In genomic region chr14:102924674-102925073, GRCm38 (mm10) we compare ENCODE assay signal across 22 mouse cellular contexts. TPM values are rescaled to one million over a fixed set of nuclear protein-coding genes. Genes with fewer than 3 reads are reported as not detected.
A peak's percentile ranks its signal among the peaks of the same experiment; 100 is the strongest.
DNase-seq lines count a peak whose midpoint lies in the region; ATAC-seq and TF ChIP-seq lines count a peak whose summit lies in the region.
"Had no signal": no experiment of that assay in that cellular context is flagged by ENCODE, and none has a peak within 500 bp of the region (broad histone marks: within the 10 kb centered on the region; RNA-seq: fewer than 3 reads in every experiment).

No protein-coding gene starts in this region.

- no peak for ATAC-seq in kidney, postnatal 0 days (replicated peaks; ENCODE audit: low FRiP score, low read depth)
- ATAC-seq in granulocyte monocyte progenitor cell, adult 5-6 weeks (replicated peaks; ENCODE audit: poor library complexity, severe bottlenecking) = peak; percentile 64
- ATAC-seq in midbrain, postnatal 0 days (ENCODE audit: low FRiP score) = no peak
- ATAC-seq in midbrain, embryonic 14.5 days (ENCODE audit: low FRiP score, low TSS enrichment) = no peak
- ATAC-seq: forebrain, embryonic 13.5 days; hindbrain, embryonic 16.5 days had no signal

- 47% methylated on average over 4 of the region's 4 CpGs for WGBS in kidney, postnatal 0 days
- 86% methylated on average over 4 of the region's 4 CpGs for WGBS in midbrain, postnatal 0 days
- WGBS in midbrain, embryonic 14.5 days = 88% methylated on average over 4 of the region's 4 CpGs

- no peak overlapping the region for H3K4me3 ChIP-seq in kidney, postnatal 0 days (replicated peaks; ENCODE audit: low read depth, low read length)
- no peak overlapping the region for H3K4me3 ChIP-seq in midbrain, postnatal 0 days (ENCODE audit: low read depth, low read length)
- no peak overlapping the region for H3K4me3 ChIP-seq in midbrain, embryonic 14.5 days (replicated peaks; ENCODE audit: low read depth, low read length)
- H3K4me3 ChIP-seq: forebrain, embryonic 13.5 days; heart, embryonic 12.5 days; limb, embryonic 12.5 days; midbrain, embryonic 10.5 days; myocyte; neural tube, embryonic 15.5 days had no signal

- H3K27ac ChIP-seq in kidney, postnatal 0 days = no peak overlapping the region
- no peak overlapping the region for H3K27ac ChIP-seq in midbrain, postnatal 0 days (ENCODE audit: low read depth, low read length)
- H3K27ac ChIP-seq in midbrain, embryonic 14.5 days (replicated peaks; ENCODE audit: low read depth, low read length) = no peak overlapping the region
- H3K27ac ChIP-seq: forebrain, embryonic 13.5 days; limb, embryonic 12.5 days; midbrain, embryonic 10.5 days; neural tube, embryonic 15.5 days had no signal

- no peaks in the 10 kb centered on the region for H3K4me1 ChIP-seq in kidney, postnatal 0 days (replicated peaks; ENCODE audit: insufficient read depth, low read length)
- no peaks in the 10 kb centered on the region for H3K4me1 ChIP-seq in midbrain, postnatal 0 days (ENCODE audit: insufficient read depth, low read length)
- no peaks in the 10 kb centered on the region for H3K4me1 ChIP-seq in midbrain, embryonic 14.5 days (ENCODE audit: control insufficient read depth, insufficient read depth, low read length)
- H3K4me1 ChIP-seq: forebrain, embryonic 13.5 days had no signal

- no peaks in the 10 kb centered on the region for H3K27me3 ChIP-seq in kidney, postnatal 0 days (ENCODE audit: insufficient read depth, low read length)
- no peaks in the 10 kb centered on the region for H3K27me3 ChIP-seq in midbrain, postnatal 0 days (ENCODE audit: insufficient read depth, low read length)
- H3K27me3 ChIP-seq in midbrain, embryonic 14.5 days (ENCODE audit: control insufficient read depth, insufficient read depth, low read length) = no peaks in the 10 kb centered on the region
- H3K27me3 ChIP-seq: forebrain, embryonic 13.5 days; heart, embryonic 12.5 days; limb, embryonic 12.5 days; neural tube, embryonic 15.5 days had no signal

- H3K4me2 ChIP-seq in kidney, postnatal 0 days (ENCODE audit: low read length) = no peak overlapping the region
- H3K4me2 ChIP-seq in midbrain, postnatal 0 days (ENCODE audit: low read depth, low read length, poor library complexity, severe bottlenecking) = no peak overlapping the region
- no peak overlapping the region for H3K4me2 ChIP-seq in midbrain, embryonic 14.5 days (ENCODE audit: low read length)
- H3K4me2 ChIP-seq: forebrain, embryonic 13.5 days; heart, embryonic 12.5 days; limb, embryonic 12.5 days; neural tube, embryonic 15.5 days had no signal

- peak; percentile 10 for DNase-seq in kidney, postnatal 0 days (ENCODE audit: low spot score)
- no peak for DNase-seq in kidney, postnatal 25 days
- peak; percentile 82 for DNase-seq in A20 (ENCODE audit: low read depth, low spot score)
- DNase-seq in spleen, adult 18-20 months = peak; percentile 66
- DNase-seq in midbrain, postnatal 0 days (ENCODE audit: low spot score) = no peak
- no peak for DNase-seq in midbrain, embryonic 14.5 days
- DNase-seq in gastrocnemius, postnatal 10 days = no peak
- DNase-seq: cerebellum, postnatal 14 days; heart, postnatal 36 days; kidney, adult 11 months; kidney, postnatal 10 days; layer of hippocampus, adult 9-11 months; retina, postnatal 1 day; thymus, postnatal 4 days had no signal

- H3K9me3 ChIP-seq in kidney, postnatal 0 days (replicated peaks; ENCODE audit: low read length) = no peaks in the 10 kb centered on the region
- H3K9me3 ChIP-seq in midbrain, postnatal 0 days (ENCODE audit: low read length) = no peaks in the 10 kb centered on the region
- no peaks in the 10 kb centered on the region for H3K9me3 ChIP-seq in midbrain, embryonic 14.5 days (ENCODE audit: control insufficient read depth, low read length)
- H3K9me3 ChIP-seq: forebrain, embryonic 13.5 days; heart, embryonic 12.5 days; limb, embryonic 12.5 days; midbrain, embryonic 10.5 days; neural tube, embryonic 15.5 days had no signal

- no peak overlapping the region for H3K9ac ChIP-seq in kidney, postnatal 0 days (ENCODE audit: low read depth, low read length)
- no peak overlapping the region for H3K9ac ChIP-seq in midbrain, postnatal 0 days (replicated peaks; ENCODE audit: low read length, poor library complexity, severe bottlenecking)
- H3K9ac ChIP-seq in midbrain, embryonic 14.5 days (replicated peaks; ENCODE audit: low read length) = no peak overlapping the region
- H3K9ac ChIP-seq: forebrain, embryonic 13.5 days; heart, embryonic 12.5 days; limb, embryonic 12.5 days; neural tube, embryonic 15.5 days had no signal

- H3K36me3 ChIP-seq in kidney, postnatal 0 days (ENCODE audit: insufficient read depth, low read length) = no peaks in the 10 kb centered on the region
- H3K36me3 ChIP-seq in midbrain, postnatal 0 days (ENCODE audit: insufficient read depth, low read length) = no peaks in the 10 kb centered on the region
- no peaks in the 10 kb centered on the region for H3K36me3 ChIP-seq in midbrain, embryonic 14.5 days (ENCODE audit: control insufficient read depth, insufficient read depth, low read length)
- H3K36me3 ChIP-seq: heart, embryonic 12.5 days; limb, embryonic 12.5 days; midbrain, embryonic 10.5 days; neural tube, embryonic 15.5 days had no signal

- TF ChIP-seq CTCF in kidney, postnatal 0 days (IDR thresholded peaks at IDR 0.05; ENCODE audit: low read depth) = no peak
- no peak for TF ChIP-seq CTCF in midbrain, postnatal 0 days (IDR thresholded peaks at IDR 0.05)

RNA-seq across cellular contexts. Expression of gene Kctd12, which starts 57.8 kb away (rescaled TPM):
- polyA plus RNA-seq in kidney, postnatal 0 days (2015; fragmentation: Nextera tagmentation; extraction: Ambion mirVana) = 8.6 and 8.7 TPM in 2 replicates
- total RNA-seq in granulocyte monocyte progenitor cell, adult 5-6 weeks (2014; fragmentation: Nextera tagmentation) = 49.0 and 63.5 TPM in 2 replicates
- 63.8 and 64.9 TPM in 2 replicates for total RNA-seq in granulocyte monocyte progenitor cell, adult 5-6 weeks (2017)
- total RNA-seq in midbrain, postnatal 0 days (2014; rRNA removed) = 125 and 145 TPM in 2 replicates
- 11.4 and 13.0 TPM in 2 replicates for polyA plus RNA-seq in midbrain, postnatal 0 days (2015; fragmentation: Nextera tagmentation; extraction: Ambion mirVana)
- polyA plus RNA-seq in midbrain, embryonic 14.5 days (2014; fragmentation: Nextera tagmentation; extraction: Ambion mirVana) = 18.0 and 22.7 TPM in 2 replicates
- total RNA-seq in gastrocnemius, postnatal 10 days (2021) = 10 to 100 TPM; 31.1 to 39.0 TPM
- polyA plus RNA-seq: myocyte had no signal

Comparison
In these comparisons a context has a peak if more than half of its experiments do, and no peak if none do; other contexts are left out.
1. DNase-seq: peak in kidney, postnatal 0 days (single experiment), A20 (single experiment) and spleen, adult 18-20 months (2 of 2); none in kidney, postnatal 25 days (0 of 2), midbrain, postnatal 0 days (single experiment), midbrain, embryonic 14.5 days (single experiment) and gastrocnemius, postnatal 10 days (single experiment).